Mouse (Mus musculus): ENCODE results near the gene Mrln.

Mrln gene

GRCm38 (mm10) chr10:70255601-70256210, 51.2 kb downstream of the Mrln start:
- no peak for DNase-seq (ENCODE audit: low spot score)

- DNase-seq (ENCODE audit: low spot score) = no peak
Observed at GRCm38 (mm10) chr10:70257029-70257428, 52.6 kb downstream of the Mrln start.

- no peak for DNase-seq (ENCODE audit: low spot score)
Observed at GRCm38 (mm10) chr10:70260904-70261303, 56.4 kb downstream of the Mrln start.

- no peak for DNase-seq (ENCODE audit: low spot score)
Observed at GRCm38 (mm10) chr10:70262051-70262450, 57.6 kb downstream of the Mrln start.

GRCm38 (mm10) chr10:70263681-70264189, 59.3 kb downstream of the Mrln start:
- DNase-seq (ENCODE audit: low spot score) = no peak

GRCm38 (mm10) chr10:70264337-70265036, 60.0 kb downstream of the Mrln start:
- DNase-seq (ENCODE audit: low spot score) = no peak

- no peak for DNase-seq (ENCODE audit: low spot score)
Observed at GRCm38 (mm10) chr10:70266501-70266900, 62.0 kb downstream of the Mrln start.

GRCm38 (mm10) chr10:70268581-70269446, 64.3 kb downstream of the Mrln start:
- no peak for DNase-seq (ENCODE audit: low spot score)

All from ovary, postnatal 36 days (tissue).